Mouse (Mus musculus) myocyte (in vitro differentiated cells): ENCODE measurements at regions not wholly inside any gene's neighbourhood (a gene's known extent, or its start where the extent isn't known, plus 50 kb on each side); places are given as distances from the start of the nearest gene placed in this dataset.

Experiments
- H3K27me3 ChIP-seq: one replicate; pipeline ENCODE4 v1.6.1; 2011; ENCODE audit not compliant: control insufficient read depth, insufficient read depth, insufficient read length
- H3K36me3 ChIP-seq: one replicate; pipeline ENCODE4 v1.6.1; 2011; ENCODE audit not compliant: control insufficient read depth, insufficient read depth
- H3K4me2 ChIP-seq: one replicate; pipeline ENCODE4 v1.6.1; 2011; ENCODE audit warnings: low read depth, control low read depth
- H3K4me3 ChIP-seq: one replicate; pipeline ENCODE4 v1.5.1; 2011; ENCODE audit warnings: mild to moderate bottlenecking, control low read depth, moderate library complexity
- H3K79me2 ChIP-seq: one replicate; pipeline ENCODE4 v1.6.1; 2011; ENCODE audit not compliant: control insufficient read depth, insufficient read depth
- H3ac ChIP-seq: one replicate; pipeline ENCODE4 v1.6.1; 2011; ENCODE audit not compliant: control insufficient read depth, insufficient read length
- CEBPB ChIP-seq: IDR thresholded peaks from 2 replicates; pipeline ENCODE4 v1.6.1; 2011; ENCODE audit warnings: mild to moderate bottlenecking, moderate library complexity; ENCODE audit not compliant: poor library complexity, insufficient read depth, severe bottlenecking
- E2F4 ChIP-seq: IDR thresholded peaks from one replicate; pipeline ENCODE4 v1.6.1; 2011; ENCODE audit warnings: mild to moderate bottlenecking, control low read depth, moderate library complexity; ENCODE audit not compliant: insufficient read depth
- MAX ChIP-seq: IDR thresholded peaks from one replicate; pipeline ENCODE4 v1.6.1; 2011; ENCODE audit warnings: low read depth, mild to moderate bottlenecking, control low read depth
- MYOD1 ChIP-seq, 3 experiments: IDR thresholded peaks; one replicate each; pipeline ENCODE4 v1.6.1; 2011; ENCODE audit warnings: control low read depth in 2 of 3, low read depth in 2 of 3, mild to moderate bottlenecking in 2 of 3, moderate library complexity in 1 of 3; ENCODE audit not compliant: insufficient read length in 2 of 3, control insufficient read depth in 1 of 3
- MYOG ChIP-seq, 3 experiments: IDR thresholded peaks; one replicate each; pipeline ENCODE4 v1.6.1; 2011; ENCODE audit warnings: control low read depth in 2 of 3, low read depth in 2 of 3, mild to moderate bottlenecking in 2 of 3; ENCODE audit not compliant: insufficient read length in 2 of 3, control insufficient read depth in 1 of 3, insufficient read depth in 1 of 3
- POLR2A ChIP-seq: IDR thresholded peaks from one replicate; pipeline ENCODE4 v1.6.1; 2011; ENCODE audit warnings: low read depth, mild to moderate bottlenecking, control low read depth, moderate library complexity; ENCODE audit not compliant: insufficient read length
- POLR2AphosphoS2 ChIP-seq: IDR thresholded peaks from one replicate; pipeline ENCODE4 v1.6.1; 2011; ENCODE audit warnings: low read depth, control low read depth; ENCODE audit not compliant: insufficient read length
- REST ChIP-seq: IDR thresholded peaks from one replicate; pipeline ENCODE4 v1.6.1; 2011; ENCODE audit warnings: mild to moderate bottlenecking, control low read depth, moderate library complexity; ENCODE audit not compliant: insufficient read depth, insufficient read length
- SRF ChIP-seq: IDR thresholded peaks from one replicate; pipeline ENCODE4 v1.6.1; 2011; ENCODE audit warnings: low read depth; ENCODE audit not compliant: control insufficient read depth, insufficient read length
- TCF12 ChIP-seq: IDR thresholded peaks from one replicate; pipeline ENCODE4 v1.6.1; 2011; ENCODE audit warnings: mild to moderate bottlenecking, control low read depth; ENCODE audit not compliant: poor library complexity, insufficient read depth, severe bottlenecking
- TCF3 ChIP-seq: IDR thresholded peaks from one replicate; pipeline ENCODE4 v1.6.1; 2011; ENCODE audit warnings: low read depth, control low read depth; ENCODE audit not compliant: insufficient read length
- USF1 ChIP-seq: IDR thresholded peaks from one replicate; pipeline ENCODE4 v1.6.1; 2011; ENCODE audit warnings: low read depth, mild to moderate bottlenecking, control low read depth, moderate library complexity

DNA sequence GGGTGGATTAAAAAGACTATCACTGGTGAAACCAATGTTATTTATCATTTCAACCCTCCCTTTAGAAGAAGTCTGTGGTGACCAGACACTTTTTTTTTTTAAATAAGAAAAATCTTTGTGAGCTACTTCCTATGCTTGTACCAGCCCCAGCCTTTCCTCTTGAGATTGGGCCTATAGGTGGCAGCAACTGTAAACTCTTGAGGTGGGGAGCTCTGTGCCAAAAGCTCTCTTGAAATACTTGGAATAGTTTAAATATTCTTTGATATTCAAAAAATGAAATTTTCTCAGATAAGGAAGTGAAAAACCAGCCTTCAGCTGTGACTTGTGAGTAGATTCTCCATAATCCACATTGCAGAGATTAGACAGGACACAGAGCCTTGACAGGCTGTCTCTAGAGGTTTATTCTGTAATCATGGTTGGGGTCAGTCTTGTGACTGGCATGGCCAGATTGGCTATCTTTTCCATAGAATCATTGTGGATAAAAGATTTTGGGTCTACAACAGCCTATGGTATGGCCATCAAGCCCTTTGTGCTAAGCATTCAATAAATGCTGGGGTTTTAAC lies 216.7 kb downstream of the Ndfip2 start:
- no peak overlapping the region for H3K4me3 ChIP-seq

DNA sequence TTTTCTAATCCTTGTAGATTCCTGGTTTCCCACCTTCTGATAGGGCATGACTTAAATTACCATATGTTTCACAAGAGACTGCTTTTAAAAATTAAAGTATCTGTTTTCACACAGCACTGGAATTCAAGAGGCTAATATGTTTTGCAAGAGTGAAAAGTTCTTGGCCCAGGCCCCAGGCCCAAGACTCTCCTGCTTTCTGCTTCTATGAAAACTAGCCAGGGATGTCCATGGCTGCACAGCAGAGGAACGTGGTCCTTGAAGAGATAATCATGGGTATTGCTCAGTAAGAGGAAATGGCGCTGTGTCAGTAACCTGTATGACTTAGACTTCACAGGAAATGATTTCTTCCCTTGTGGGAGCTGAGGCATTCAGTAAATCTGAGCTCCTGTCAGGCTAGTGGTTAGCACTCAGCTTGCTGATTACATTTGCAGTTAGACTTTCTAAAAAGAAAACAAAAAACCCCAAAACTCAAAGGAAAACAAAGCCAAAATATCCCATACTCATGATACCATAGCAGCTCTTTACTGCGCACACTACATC lies 190.6 kb downstream of the Ndfip2 start:
- TF ChIP-seq MAX, result no peak
- no peak for TF ChIP-seq POLR2A
- no peak for TF ChIP-seq MYOD1 (IDR thresholded peaks at IDR 0.05; ENCODE audit: control insufficient read depth in 1 of 3, insufficient read length in 2 of 3, low read depth in 2 of 3)
- no peak for TF ChIP-seq E2F4
- no peak for TF ChIP-seq TCF3
- TF ChIP-seq TCF12, result no peak
- TF ChIP-seq MYOG (IDR thresholded peaks at IDR 0.05; ENCODE audit: control insufficient read depth in 1 of 3, insufficient read depth in 1 of 3, insufficient read length in 2 of 3, low read depth in 2 of 3), result no peak
- no peak for TF ChIP-seq USF1
- Histone ChIP-seq H3K79me2 (no peaks in the 10 kb centered on the region), H3K36me3 (no peaks in the 10 kb centered on the region), H3K4me2 (no peak overlapping the region), H3K27me3 (no peaks in the 10 kb centered on the region), H3ac (no peak overlapping the region), H3K4me3 (no peak overlapping the region)

More for the DNA sequence above, 216.7 kb downstream of the Ndfip2 start:
- Histone ChIP-seq H3K36me3 (no peaks in the 10 kb centered on the region), H3K27me3 (no peaks in the 10 kb centered on the region), H3ac (no peak overlapping the region), H3K4me2 (no peak overlapping the region), H3K79me2 (no peaks in the 10 kb centered on the region)
- TF ChIP-seq TCF3, result no peak

DNA sequence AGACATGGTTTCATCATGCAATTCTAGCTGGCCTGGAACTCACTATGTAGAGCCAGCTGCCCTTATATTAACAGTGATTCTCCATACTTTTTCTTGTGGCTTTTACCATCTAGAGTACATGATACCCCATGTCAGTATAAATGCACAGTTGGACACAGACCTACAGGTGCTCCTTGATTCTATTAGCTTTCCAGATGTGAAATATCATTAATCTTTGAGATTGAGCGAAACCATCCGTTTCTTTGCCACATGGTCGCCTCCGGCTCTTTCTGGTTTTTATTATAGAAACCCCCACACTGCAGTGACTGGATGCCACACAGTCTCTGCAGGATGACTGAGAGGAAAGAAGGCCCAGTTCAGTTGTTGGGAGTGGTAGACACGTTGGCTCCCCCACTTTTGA lies 188.7 kb downstream of the Ndfip2 start:
- H3K4me3 ChIP-seq, result no peak overlapping the region
- no peak overlapping the region for H3K4me2 ChIP-seq
- no peak overlapping the region for H3ac ChIP-seq
- no peak for TF ChIP-seq REST
- TF ChIP-seq TCF3, result no peak
- TF ChIP-seq MYOG (IDR thresholded peaks at IDR 0.05; ENCODE audit: control insufficient read depth in 1 of 3, insufficient read depth in 1 of 3, insufficient read length in 2 of 3, low read depth in 2 of 3), result no peak
- no peak for TF ChIP-seq TCF12
- no peak for TF ChIP-seq E2F4
- TF ChIP-seq MAX, result no peak
- TF ChIP-seq POLR2A, result no peak
- no peak for TF ChIP-seq MYOD1 (IDR thresholded peaks at IDR 0.05; ENCODE audit: control insufficient read depth in 1 of 3, insufficient read length in 2 of 3, low read depth in 2 of 3)
- no peak for TF ChIP-seq POLR2AphosphoS2
- TF ChIP-seq SRF, result no peak
- no peak for TF ChIP-seq USF1
- no peaks in the 10 kb centered on the region for H3K36me3 ChIP-seq
- no peaks in the 10 kb centered on the region for H3K79me2 ChIP-seq
- H3K27me3 ChIP-seq, result no peaks in the 10 kb centered on the region

DNA sequence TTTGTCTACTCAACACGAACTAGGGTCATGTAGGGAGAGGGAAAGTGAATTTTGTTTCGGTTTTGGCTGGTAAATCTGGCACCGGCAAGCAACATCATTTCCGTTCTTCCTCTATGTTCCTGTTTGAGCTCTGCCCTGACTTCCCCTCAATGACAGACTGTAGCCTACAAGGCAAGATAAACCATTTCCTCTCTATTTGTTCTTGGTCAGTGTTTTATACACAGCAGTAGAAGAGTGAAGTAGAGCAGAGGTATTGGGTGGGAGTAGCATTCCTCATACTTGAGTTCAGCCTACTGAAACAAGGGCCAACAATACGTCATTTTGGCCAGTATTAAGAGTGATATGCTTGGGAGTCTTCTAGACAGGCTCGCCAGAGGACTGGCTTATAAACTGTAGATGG lies 177.0 kb downstream of the Ndfip2 start:
- Histone ChIP-seq H3K4me2 (no peak overlapping the region), H3K79me2 (no peaks in the 10 kb centered on the region), H3K4me3 (no peak overlapping the region), H3ac (no peak overlapping the region), H3K27me3 (no peaks in the 10 kb centered on the region), H3K36me3 (no peaks in the 10 kb centered on the region)
- TF ChIP-seq SRF, result no peak
- TF ChIP-seq CEBPB, result no peak
- no peak for TF ChIP-seq USF1
- no peak for TF ChIP-seq MYOG (IDR thresholded peaks at IDR 0.05; ENCODE audit: control insufficient read depth in 1 of 3, insufficient read depth in 1 of 3, insufficient read length in 2 of 3, low read depth in 2 of 3)

DNA sequence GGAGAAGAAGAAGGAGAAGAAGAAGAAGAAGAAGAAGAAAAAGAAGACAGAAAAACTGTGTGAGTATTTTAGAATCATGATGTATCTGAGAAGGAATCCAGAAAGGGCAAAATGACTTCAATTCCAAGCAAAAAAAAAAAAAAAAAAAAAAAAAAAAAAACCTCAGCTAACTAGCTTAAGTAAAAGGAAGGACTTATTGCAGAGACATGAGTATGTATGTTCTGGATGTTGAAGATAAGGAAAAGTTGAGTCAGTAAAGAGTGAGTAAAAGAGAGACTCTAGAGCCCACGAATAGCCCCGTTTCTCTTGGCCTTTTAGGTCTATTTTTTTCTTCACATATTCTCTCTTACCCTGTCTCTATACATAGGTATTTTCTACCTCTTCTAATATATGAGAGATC lies 175.1 kb downstream of the Ndfip2 start:
- no peak overlapping the region for H3K4me3 ChIP-seq
- TF ChIP-seq USF1, result no peak
- no peak for TF ChIP-seq CEBPB
- no peak for TF ChIP-seq SRF
- TF ChIP-seq MYOD1 (IDR thresholded peaks at IDR 0.05; ENCODE audit: control insufficient read depth in 1 of 3, insufficient read length in 2 of 3, low read depth in 2 of 3), result no peak
- TF ChIP-seq POLR2A, result no peak
- no peak for TF ChIP-seq TCF3
- no peak for TF ChIP-seq REST
- no peak for TF ChIP-seq POLR2AphosphoS2
- no peak for TF ChIP-seq MYOG (IDR thresholded peaks at IDR 0.05; ENCODE audit: control insufficient read depth in 1 of 3, insufficient read depth in 1 of 3, insufficient read length in 2 of 3, low read depth in 2 of 3)
- no peaks in the 10 kb centered on the region for H3K79me2 ChIP-seq
- no peaks in the 10 kb centered on the region for H3K27me3 ChIP-seq
- H3K36me3 ChIP-seq, result no peaks in the 10 kb centered on the region
- H3K4me2 ChIP-seq, result no peak overlapping the region
- no peak overlapping the region for H3ac ChIP-seq
